Mouse (Mus musculus): ENCODE measurements around the gene Ptprk.

- TF ChIP-seq MAX (IDR thresholded peaks at IDR 0.05; ENCODE audit: low read depth): no peak
- TF ChIP-seq POLR2AphosphoS2 (IDR thresholded peaks at IDR 0.05; ENCODE audit: insufficient read length, low read depth): no peak
- no peak for TF ChIP-seq POLR2A (IDR thresholded peaks at IDR 0.05; ENCODE audit: insufficient read length, low read depth)
- TF ChIP-seq USF1 (IDR thresholded peaks at IDR 0.05; ENCODE audit: low read depth): no peak
- no peak for TF ChIP-seq CEBPB (IDR thresholded peaks at IDR 0.05; ENCODE audit: insufficient read depth, poor library complexity, severe bottlenecking)
- no peak for TF ChIP-seq MYOD1 (IDR thresholded peaks at IDR 0.05; ENCODE audit: control insufficient read depth in 1 of 3, insufficient read length in 2 of 3, low read depth in 2 of 3)
Observed at GRCm38 (mm10) chr10:28128011-28128410, 53.4 kb downstream of the Ptprk start.

All from myocyte (in vitro differentiated cells).